ENCODE assay signal across 14 mouse cellular contexts in the genomic region with DNA sequence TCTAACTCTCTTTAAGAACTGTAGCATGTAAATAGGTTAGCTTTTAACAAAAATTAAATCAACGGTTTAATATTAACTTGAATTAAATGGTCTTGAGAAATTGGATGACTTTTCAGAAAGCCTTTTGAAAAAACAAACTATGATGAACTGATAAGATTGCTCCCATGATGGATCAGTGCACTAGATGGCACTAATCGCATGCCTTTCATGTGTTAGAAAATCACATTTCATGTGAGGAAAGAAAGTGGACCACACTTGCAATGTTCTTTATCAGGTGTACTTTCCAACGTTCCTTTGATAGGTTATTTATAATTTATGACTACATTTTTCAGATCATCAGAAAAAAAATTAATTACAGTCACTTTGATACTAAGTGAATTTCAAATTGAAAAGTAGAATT.
DNase-seq lines count a peak whose midpoint lies in the region; ATAC-seq lines count a peak whose summit lies in the region.
"Had no signal": no experiment of that assay in that cellular context is flagged by ENCODE, and none has a peak within 500 bp of the region (broad histone marks: within the 10 kb centered on the region; RNA-seq: fewer than 3 reads in every experiment).

No protein-coding gene starts in this region.

- H3K4me1 ChIP-seq in embryonic facial prominence, embryonic 11.5 days (ENCODE audit: control insufficient read depth, insufficient read depth, low read length) = no peaks in the 10 kb centered on the region
- H3K4me1 ChIP-seq in embryonic facial prominence, embryonic 10.5 days = no peaks in the 10 kb centered on the region
- H3K4me1 ChIP-seq: heart, embryonic 12.5 days; limb, embryonic 12.5 days; neural tube, embryonic 13.5 days had no signal

- H3K27me3 ChIP-seq in embryonic facial prominence, embryonic 11.5 days (ENCODE audit: control insufficient read depth, insufficient read depth, low read length) = no peaks in the 10 kb centered on the region
- H3K27me3 ChIP-seq in embryonic facial prominence, embryonic 10.5 days (replicated peaks; ENCODE audit: low read depth, poor library complexity, severe bottlenecking) = no peaks in the 10 kb centered on the region
- H3K27me3 ChIP-seq: heart, embryonic 12.5 days; limb, embryonic 12.5 days; neural tube, embryonic 13.5 days had no signal

- DNase-seq in embryonic facial prominence, embryonic 11.5 days (ENCODE audit: low spot score) = peak; percentile 12
- no peak for DNase-seq in embryonic facial prominence, embryonic 10.5 days (ENCODE audit: low spot score)
- DNase-seq in layer of hippocampus, postnatal 10 days (ENCODE audit: low spot score in 2 of 2) = peak; percentile 5 to 15
- no peak for DNase-seq in layer of hippocampus, adult 11-12 months (ENCODE audit: low spot score)
- DNase-seq in CD4-positive helper T cell, adult 2 months (ENCODE audit: low read depth, low spot score) = peak; percentile 51
- peak; percentile 14 for DNase-seq in brain, embryonic 18.5 days (ENCODE audit: low read depth, low spot score)
- DNase-seq in urinary bladder, adult 2 months (ENCODE audit: low spot score) = no peak
- DNase-seq in heart, adult 18-20 months = no peak
- DNase-seq: cerebellum, postnatal 36 days; right cerebral cortex, postnatal 14 days had no signal

- H3K4me3 ChIP-seq in embryonic facial prominence, embryonic 11.5 days (ENCODE audit: low read depth, low read length) = no peak overlapping the region
- H3K4me3 ChIP-seq in embryonic facial prominence, embryonic 10.5 days = no peak overlapping the region
- H3K4me3 ChIP-seq: heart, embryonic 12.5 days; limb, embryonic 12.5 days; neural tube, embryonic 13.5 days had no signal

- H3K4me2 ChIP-seq in embryonic facial prominence, embryonic 11.5 days (ENCODE audit: low read depth, low read length) = no peak overlapping the region
- H3K4me2 ChIP-seq: heart, embryonic 12.5 days; limb, embryonic 12.5 days; midbrain, embryonic 11.5 days; neural tube, embryonic 13.5 days had no signal

- H3K9ac ChIP-seq in embryonic facial prominence, embryonic 11.5 days (replicated peaks; ENCODE audit: low read length) = no peak overlapping the region
- H3K9ac ChIP-seq: heart, embryonic 12.5 days; limb, embryonic 12.5 days; neural tube, embryonic 13.5 days had no signal

- 78% methylated on average over 3 of the region's 3 CpGs for WGBS in embryonic facial prominence, embryonic 11.5 days
- WGBS in embryonic facial prominence, embryonic 10.5 days = 86% methylated on average over 3 of the region's 3 CpGs

- H3K9me3 ChIP-seq in embryonic facial prominence, embryonic 11.5 days (replicated peaks; ENCODE audit: control insufficient read depth, low read length) = no peaks in the 10 kb centered on the region
- no peaks in the 10 kb centered on the region for H3K9me3 ChIP-seq in embryonic facial prominence, embryonic 10.5 days
- H3K9me3 ChIP-seq: heart, embryonic 12.5 days; limb, embryonic 12.5 days; neural tube, embryonic 13.5 days had no signal

- no peak overlapping the region for H3K27ac ChIP-seq in embryonic facial prominence, embryonic 11.5 days (replicated peaks; ENCODE audit: low read depth, low read length)
- H3K27ac ChIP-seq in embryonic facial prominence, embryonic 10.5 days (replicated peaks) = no peak overlapping the region
- H3K27ac ChIP-seq: limb, embryonic 12.5 days; neural tube, embryonic 13.5 days had no signal

- no peak for ATAC-seq in embryonic facial prominence, embryonic 11.5 days (replicated peaks; ENCODE audit: insufficient number of reproducible peaks, low FRiP score, low TSS enrichment, low read depth)

- H3K36me3 ChIP-seq in embryonic facial prominence, embryonic 11.5 days (replicated peaks; ENCODE audit: control insufficient read depth, insufficient read depth, low read depth, low read length) = no peaks in the 10 kb centered on the region
- no peaks in the 10 kb centered on the region for H3K36me3 ChIP-seq in embryonic facial prominence, embryonic 10.5 days (replicated peaks)
- H3K36me3 ChIP-seq: heart, embryonic 12.5 days; limb, embryonic 12.5 days; neural tube, embryonic 13.5 days had no signal

Comparison
In these comparisons a context has a peak if more than half of its experiments do, and no peak if none do; other contexts are left out.
1. DNase-seq: peak in embryonic facial prominence, embryonic 11.5 days (single experiment), layer of hippocampus, postnatal 10 days (2 of 2), CD4-positive helper T cell, adult 2 months (single experiment) and brain, embryonic 18.5 days (single experiment); none in embryonic facial prominence, embryonic 10.5 days (single experiment), layer of hippocampus, adult 11-12 months (single experiment), urinary bladder, adult 2 months (single experiment) and heart, adult 18-20 months (0 of 2).